Mouse (Mus musculus) lung, adult 2 months (tissue): ENCODE data around the gene Hoxb2.

Experiments
- CTCF ChIP-seq: fragments of 200-500 bp; IDR thresholded peaks from 2 replicates; pipeline ENCODE4 v1.5.1; 2011; ENCODE audit warnings: mild to moderate bottlenecking, low read length, control low read depth; ENCODE audit not compliant: insufficient read depth
- POLR2A ChIP-seq: fragments of 200-500 bp; IDR thresholded peaks from 2 replicates; pipeline ENCODE4 v1.6.1; 2011; ENCODE audit warnings: low read depth, mild to moderate bottlenecking, control low read depth, low read length, borderline replicate concordance; ENCODE audit errors: extremely low read depth

- no peak for TF ChIP-seq CTCF
- TF ChIP-seq POLR2A = no peak
Observed at GRCm38 (mm10) chr11:96368686-96369085, 18.4 kb downstream of the Hoxb2 start.
